Mouse (Mus musculus): ENCODE measurements around the gene Nkd1. TPM values are rescaled to one million over a fixed set of nuclear protein-coding genes. Genes with fewer than 3 reads are reported as not detected.

Gene Nkd1
- polyA plus RNA-seq, 1 experiment from 2014 or later, result 49.7 TPM

GRCm38 (mm10) chr8:88609036-88609435, 87.9 kb downstream of the Nkd1 start:
- Histone ChIP-seq H3K27me3 (replicated peaks; ENCODE audit: low read depth, poor library complexity, severe bottlenecking) (0 out of 2 replicates have a peak, but pooled peaks cover 3% of the 10 kb centered on the region), H3K36me3 (replicated peaks) (no peaks in the 10 kb centered on the region), H3K4me3 (no peak overlapping the region), H3K4me1 (peaks cover 46% of the 10 kb centered on the region), H3K27ac (replicated peaks) (0 out of 2 replicates have a peak overlapping the region, but pooled peaks have one; percentile 20), H3K9me3 (no peaks in the 10 kb centered on the region)
- 80% methylated on average over 8 of the region's 8 CpGs for WGBS
- DNase-seq (ENCODE audit: low spot score), result no peak

- peaks cover 34% of the 10 kb centered on the region for H3K4me1 ChIP-seq
- H3K27me3 ChIP-seq (replicated peaks; ENCODE audit: low read depth, poor library complexity, severe bottlenecking), result 0 out of 2 replicates have a peak, but pooled peaks cover 3% of the 10 kb centered on the region
- no peaks in the 10 kb centered on the region for H3K36me3 ChIP-seq (replicated peaks)
- 69% methylated on average over 6 of the region's 6 CpGs for WGBS
- H3K4me3 ChIP-seq, result no peak overlapping the region
- no peak overlapping the region for H3K27ac ChIP-seq (replicated peaks)
- H3K9me3 ChIP-seq, result no peaks in the 10 kb centered on the region
- no peak for DNase-seq (ENCODE audit: low spot score)
These were observed 89.1 kb downstream of the Nkd1 start for GRCm38 (mm10) chr8:88610271-88610670.

- Histone ChIP-seq H3K27ac (replicated peaks) (no peak overlapping the region), H3K4me1 (peaks cover 15% of the 10 kb centered on the region), H3K9me3 (no peaks in the 10 kb centered on the region), H3K4me3 (no peak overlapping the region), H3K36me3 (replicated peaks) (no peaks in the 10 kb centered on the region), H3K27me3 (replicated peaks; ENCODE audit: low read depth, poor library complexity, severe bottlenecking) (peaks cover 21% of the 10 kb centered on the region; the same call in 1 of the 2 replicates)
- WGBS, result 79% methylated on average over 5 of the region's 5 CpGs
- no peak for DNase-seq (ENCODE audit: low spot score)
These were observed 93.8 kb downstream of the Nkd1 start for GRCm38 (mm10) chr8:88614981-88615380.

- WGBS, result 86% methylated on average over 5 of the region's 5 CpGs
- Histone ChIP-seq H3K4me3 (no peak overlapping the region), H3K27ac (replicated peaks) (peak overlapping the region; percentile 48; the same call in 1 of the 2 replicates), H3K4me1 (peaks cover 8% of the 10 kb centered on the region; the same call in 1 of the 2 replicates), H3K9me3 (no peaks in the 10 kb centered on the region), H3K27me3 (replicated peaks; ENCODE audit: low read depth, poor library complexity, severe bottlenecking) (peaks cover 52% of the 10 kb centered on the region), H3K36me3 (replicated peaks) (no peaks in the 10 kb centered on the region)
- no peak for DNase-seq (ENCODE audit: low spot score)
These were observed 97.5 kb downstream of the Nkd1 start for GRCm38 (mm10) chr8:88618612-88619011.

DNA sequence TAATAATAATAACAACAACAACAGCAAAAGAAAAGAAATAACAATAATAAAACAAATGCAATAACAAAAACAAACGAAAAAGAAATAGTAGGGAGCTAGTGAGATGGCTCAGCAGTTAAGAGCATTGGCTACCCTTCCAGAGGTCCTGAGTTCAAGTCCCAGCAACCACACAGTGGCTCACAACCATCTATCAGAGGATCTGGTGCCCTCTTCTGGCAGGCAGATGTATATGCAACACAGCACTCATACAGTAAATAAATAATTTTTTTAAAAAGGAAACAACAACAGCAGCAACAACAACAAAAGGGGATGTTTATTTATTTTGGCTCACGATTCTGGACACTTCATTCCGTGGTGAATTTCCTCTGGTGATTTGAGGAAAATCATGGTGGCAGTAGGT, 98.4 kb downstream of the Nkd1 start:
- 72% methylated on average over 3 of the region's 3 CpGs for WGBS
- no peak overlapping the region for H3K4me3 ChIP-seq
- peaks cover 8% of the 10 kb centered on the region; the same call in 1 of the 2 replicates for H3K4me1 ChIP-seq

GRCm38 (mm10) chr8:88620931-88621330, 99.8 kb downstream of the Nkd1 start:
- WGBS, result 73% methylated on average over 5 of the region's 5 CpGs
- peaks cover 70% of the 10 kb centered on the region for H3K27me3 ChIP-seq (replicated peaks; ENCODE audit: low read depth, poor library complexity, severe bottlenecking)

More for the DNA sequence above, 98.4 kb downstream of the Nkd1 start:
- Histone ChIP-seq H3K27ac (replicated peaks) (no peak overlapping the region), H3K36me3 (replicated peaks) (no peaks in the 10 kb centered on the region), H3K9me3 (no peaks in the 10 kb centered on the region), H3K27me3 (replicated peaks; ENCODE audit: low read depth, poor library complexity, severe bottlenecking) (peaks cover 61% of the 10 kb centered on the region)
- no peak for DNase-seq (ENCODE audit: low spot score)

DNA sequence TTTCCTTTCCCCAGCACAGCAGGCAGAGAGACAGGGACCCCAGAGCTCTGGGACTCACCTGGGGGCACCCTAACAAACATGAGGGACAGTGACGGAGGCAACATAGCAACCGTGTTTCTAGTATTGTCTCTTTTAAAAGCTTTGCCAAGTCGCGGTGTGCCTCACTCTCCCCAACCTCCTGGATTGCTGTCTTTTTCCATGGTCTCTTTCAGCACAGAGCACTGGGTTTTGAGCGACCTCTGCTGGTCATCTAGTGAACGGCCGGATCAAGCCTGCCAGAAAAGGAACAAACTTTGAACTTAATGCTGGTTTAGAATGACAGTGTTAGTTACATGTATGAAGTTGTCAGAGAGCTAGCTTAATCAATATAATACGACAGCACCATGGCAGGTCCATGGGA, 100.3 kb downstream of the Nkd1 start:
- no peaks in the 10 kb centered on the region for H3K9me3 ChIP-seq
- H3K36me3 ChIP-seq (replicated peaks), result no peaks in the 10 kb centered on the region
- peaks cover 8% of the 10 kb centered on the region; the same call in 1 of the 2 replicates for H3K4me1 ChIP-seq
- 3% methylated on average over 8 of the region's 8 CpGs for WGBS
- no peak overlapping the region for H3K4me3 ChIP-seq
- no peak overlapping the region for H3K27ac ChIP-seq (replicated peaks)
- peaks cover 73% of the 10 kb centered on the region for H3K27me3 ChIP-seq (replicated peaks; ENCODE audit: low read depth, poor library complexity, severe bottlenecking)
- peak; percentile 76 for DNase-seq (ENCODE audit: low spot score)

More at GRCm38 (mm10) chr8:88620931-88621330, 99.8 kb downstream of the Nkd1 start:
- Histone ChIP-seq H3K4me1 (peaks cover 8% of the 10 kb centered on the region; the same call in 1 of the 2 replicates), H3K4me3 (no peak overlapping the region), H3K9me3 (no peaks in the 10 kb centered on the region), H3K27ac (replicated peaks) (no peak overlapping the region), H3K36me3 (replicated peaks) (no peaks in the 10 kb centered on the region)
- no peak for DNase-seq (ENCODE audit: low spot score)

GRCm38 (mm10) chr8:88623351-88623750, 102.2 kb downstream of the Nkd1 start:
- 83% methylated on average over 3 of the region's 3 CpGs for WGBS
- Histone ChIP-seq H3K9me3 (no peaks in the 10 kb centered on the region), H3K4me3 (no peak overlapping the region)

DNA sequence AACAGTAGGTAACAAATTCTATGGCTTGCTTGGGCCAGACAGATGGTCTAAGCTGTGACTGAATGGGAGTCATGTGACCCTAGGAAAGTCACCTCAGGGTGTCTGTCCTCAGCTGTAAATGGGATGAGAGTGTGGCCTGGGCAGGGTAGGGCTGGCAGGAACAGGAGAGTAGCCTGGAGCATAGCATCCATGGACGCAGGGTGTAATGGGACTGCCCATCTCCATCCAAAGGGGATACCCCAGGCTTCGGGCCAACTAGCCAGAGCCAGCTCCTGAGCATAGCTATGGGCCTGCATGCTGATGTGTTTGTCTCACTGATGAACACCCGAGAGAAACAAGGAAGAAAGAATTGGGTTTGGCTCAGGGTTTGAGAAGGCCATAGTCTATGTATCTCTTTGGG, 103.1 kb downstream of the Nkd1 start:
- WGBS, result 89% methylated on average over 3 of the region's 3 CpGs
- Histone ChIP-seq H3K4me1 (peaks cover 16% of the 10 kb centered on the region), H3K9me3 (no peaks in the 10 kb centered on the region), H3K36me3 (replicated peaks) (no peaks in the 10 kb centered on the region), H3K27me3 (replicated peaks; ENCODE audit: low read depth, poor library complexity, severe bottlenecking) (peaks cover 85% of the 10 kb centered on the region), H3K4me3 (no peak overlapping the region), H3K27ac (replicated peaks) (no peak overlapping the region)
- no peak for DNase-seq (ENCODE audit: low spot score)

More at GRCm38 (mm10) chr8:88623351-88623750, 102.2 kb downstream of the Nkd1 start:
- no peak overlapping the region for H3K27ac ChIP-seq (replicated peaks)
- peaks cover 16% of the 10 kb centered on the region for H3K4me1 ChIP-seq
- peaks cover 83% of the 10 kb centered on the region for H3K27me3 ChIP-seq (replicated peaks; ENCODE audit: low read depth, poor library complexity, severe bottlenecking)
- H3K36me3 ChIP-seq (replicated peaks), result no peaks in the 10 kb centered on the region
- no peak for DNase-seq (ENCODE audit: low spot score)

- no peak for DNase-seq (ENCODE audit: low spot score)
- whole genome bisulfite sequencing, result 69% methylated on average over 3 of the region's 3 CpGs
- H3K27ac ChIP-seq (replicated peaks), result no peak overlapping the region
- H3K36me3 ChIP-seq (replicated peaks), result no peaks in the 10 kb centered on the region
- no peaks in the 10 kb centered on the region for H3K9me3 ChIP-seq
- H3K4me3 ChIP-seq, result no peak overlapping the region
- peaks cover 14% of the 10 kb centered on the region for H3K4me1 ChIP-seq
- peaks cover 83% of the 10 kb centered on the region for H3K27me3 ChIP-seq (replicated peaks; ENCODE audit: low read depth, poor library complexity, severe bottlenecking)
These were observed 105.3 kb downstream of the Nkd1 start for GRCm38 (mm10) chr8:88626433-88626832.

- Histone ChIP-seq H3K4me3 (peak overlapping the region; percentile 72), H3K27me3 (replicated peaks; ENCODE audit: low read depth, poor library complexity, severe bottlenecking) (peaks cover 81% of the 10 kb centered on the region), H3K36me3 (replicated peaks) (no peaks in the 10 kb centered on the region), H3K9me3 (no peaks in the 10 kb centered on the region), H3K4me1 (peaks cover 14% of the 10 kb centered on the region), H3K27ac (replicated peaks) (peak overlapping the region; percentile 85)
- WGBS, result 13% methylated on average over 19 of the region's 19 CpGs
- no peak for DNase-seq (ENCODE audit: low spot score)
These were observed 105.7 kb downstream of the Nkd1 start for GRCm38 (mm10) chr8:88626940-88627264.

- H3K4me3 ChIP-seq, result peak overlapping the region; percentile 72
- peak; percentile 87 for DNase-seq (ENCODE audit: low spot score)
- H3K27ac ChIP-seq (replicated peaks), result peak overlapping the region; percentile 85
- WGBS, result under 1% methylated on average over 105 of the region's 105 CpGs
- H3K4me1 ChIP-seq, result peaks cover 14% of the 10 kb centered on the region
- peaks cover 81% of the 10 kb centered on the region for H3K27me3 ChIP-seq (replicated peaks; ENCODE audit: low read depth, poor library complexity, severe bottlenecking)
- no peaks in the 10 kb centered on the region for H3K36me3 ChIP-seq (replicated peaks)
- H3K9me3 ChIP-seq, result no peaks in the 10 kb centered on the region
These were observed 106.3 kb downstream of the Nkd1 start for GRCm38 (mm10) chr8:88627265-88627991.
